Mouse (Mus musculus): ENCODE results near the gene Naa10. TPM values are rescaled to one million over a fixed set of nuclear protein-coding genes. Genes with fewer than 3 reads are reported as not detected.

The Naa10 gene
- 129 and 131 TPM in 2 replicates for polyA plus RNA-seq (2015; fragmentation: Nextera tagmentation; extraction: Ambion mirVana)

- peak within 1 kb of the TSS; percentile 79 for H3K9ac ChIP-seq
- ATAC-seq (ENCODE audit: low read depth) (peak; percentile 98), DNase-seq (peak; percentile 79)
- no peaks in the 10 kb centered on the region for H3K9me3 ChIP-seq (replicated peaks)
- no peaks in the 10 kb centered on the region for H3K27me3 ChIP-seq
- H3K27ac ChIP-seq = peak within 1 kb of the TSS; percentile 78
- peaks cover 13% of the 10 kb centered on the region; the same call in 1 of the 2 replicates for H3K4me1 ChIP-seq (replicated peaks)
- peaks cover 29% of the 10 kb centered on the region for H3K36me3 ChIP-seq
- H3K4me3 ChIP-seq (replicated peaks) = peak within 1 kb of the TSS; percentile 70
- peak within 1 kb of the TSS; percentile 80 for H3K4me2 ChIP-seq
- WGBS (ENCODE audit: insufficient replicate concordance) = 14% methylated on average over 43 of the region's 43 CpGs
Measured at GRCm38 (mm10) chrX:73921823-73922549, at the start of gene Naa10, which contains the start of gene Arhgap4. TSS of gene Naa10 (minus strand) at chrX:73921944. TSS of gene Arhgap4 (minus strand) at chrX:73921870.

- H3K9me3 ChIP-seq (replicated peaks) = no peaks in the 10 kb centered on the region
- H3K4me3 ChIP-seq (replicated peaks) = no peak overlapping the region
- peak overlapping the region; percentile 98 for H3K27ac ChIP-seq
- H3K4me2 ChIP-seq = peak overlapping the region; percentile 55
- peak; percentile 22 for DNase-seq
- no peaks in the 10 kb centered on the region for H3K36me3 ChIP-seq
- peak overlapping the region; percentile 40 for H3K9ac ChIP-seq
- H3K27me3 ChIP-seq = no peaks in the 10 kb centered on the region
- peak; percentile 42 for ATAC-seq (ENCODE audit: low read depth)
- peaks cover 31% of the 10 kb centered on the region for H3K4me1 ChIP-seq (replicated peaks)
Measured at GRCm38 (mm10) chrX:73970781-73971180, 49.0 kb upstream of the Naa10 start.

GRCm38 (mm10) chrX:73969729-73970128 lies 48.0 kb upstream of the Naa10 start:
- Histone ChIP-seq H3K27ac (peak overlapping the region; percentile 98), H3K4me3 (replicated peaks) (no peak overlapping the region), H3K27me3 (no peaks in the 10 kb centered on the region), H3K36me3 (no peaks in the 10 kb centered on the region), H3K9me3 (replicated peaks) (no peaks in the 10 kb centered on the region), H3K4me2 (peak overlapping the region; percentile 55), H3K9ac (peak overlapping the region; percentile 61), H3K4me1 (replicated peaks) (peaks cover 31% of the 10 kb centered on the region)
- peak; percentile 60 for ATAC-seq (ENCODE audit: low read depth)
- 29% methylated on average over 2 of the region's 2 CpGs for WGBS (ENCODE audit: insufficient replicate concordance)
- DNase-seq = peak; percentile 45

GRCm38 (mm10) chrX:73969167-73969566 lies 47.4 kb upstream of the Naa10 start:
- peaks cover 36% of the 10 kb centered on the region for H3K4me1 ChIP-seq (replicated peaks)
- peak overlapping the region; percentile 55 for H3K4me2 ChIP-seq
- H3K9ac ChIP-seq = peak overlapping the region; percentile 61
- H3K27ac ChIP-seq = peak overlapping the region; percentile 98
- 30% methylated on average over 1 of the region's 1 CpGs for WGBS (ENCODE audit: insufficient replicate concordance)
- H3K4me3 ChIP-seq (replicated peaks) = no peak overlapping the region
- ATAC-seq (ENCODE audit: low read depth) = peak; percentile 39
- H3K36me3 ChIP-seq = peaks cover 5% of the 10 kb centered on the region
- no peaks in the 10 kb centered on the region for H3K27me3 ChIP-seq
- H3K9me3 ChIP-seq (replicated peaks) = no peaks in the 10 kb centered on the region
- DNase-seq = peak; percentile 28

GRCm38 (mm10) chrX:73967177-73968075 lies 45.7 kb upstream of the Naa10 start:
- peaks cover 22% of the 10 kb centered on the region for H3K36me3 ChIP-seq
- 9% methylated on average over 60 of the region's 60 CpGs for WGBS (ENCODE audit: insufficient replicate concordance)
- peak; percentile 72 for ATAC-seq (ENCODE audit: low read depth)
- peak overlapping the region; percentile 83 for H3K4me3 ChIP-seq (replicated peaks)
- no peaks in the 10 kb centered on the region for H3K27me3 ChIP-seq
- DNase-seq = peak; percentile 83
- peaks cover 50% of the 10 kb centered on the region for H3K4me1 ChIP-seq (replicated peaks)
- H3K4me2 ChIP-seq = peak overlapping the region; percentile 85
- peak overlapping the region; percentile 88 for H3K9ac ChIP-seq
- H3K9me3 ChIP-seq (replicated peaks) = no peaks in the 10 kb centered on the region
- peak overlapping the region; percentile 98 for H3K27ac ChIP-seq

GRCm38 (mm10) chrX:73966248-73967176 lies 44.8 kb upstream of the Naa10 start, which contains the start of gene Hcfc1:
TSS of gene Hcfc1 (minus strand) at chrX:73966357.
- H3K4me2 ChIP-seq = peak within 1 kb of the TSS; percentile 85
- H3K4me3 ChIP-seq (replicated peaks) = peak within 1 kb of the TSS; percentile 83
- peak; percentile 82 for DNase-seq
- peaks cover 50% of the 10 kb centered on the region for H3K4me1 ChIP-seq (replicated peaks)
- no peaks in the 10 kb centered on the region for H3K27me3 ChIP-seq
- 10% methylated on average over 58 of the region's 58 CpGs for WGBS (ENCODE audit: insufficient replicate concordance)
- H3K9ac ChIP-seq = peak within 1 kb of the TSS; percentile 88
- peaks cover 31% of the 10 kb centered on the region for H3K36me3 ChIP-seq
- peak within 1 kb of the TSS; percentile 98 for H3K27ac ChIP-seq
- H3K9me3 ChIP-seq (replicated peaks) = no peaks in the 10 kb centered on the region
- ATAC-seq (ENCODE audit: low read depth) = peak; percentile 35

GRCm38 (mm10) chrX:73965307-73965706 lies 43.6 kb upstream of the Naa10 start:
- Histone ChIP-seq H3K27me3 (no peaks in the 10 kb centered on the region), H3K27ac (peak overlapping the region; percentile 98), H3K4me3 (replicated peaks) (peak overlapping the region; percentile 83), H3K9ac (peak overlapping the region; percentile 88), H3K4me2 (peak overlapping the region; percentile 85), H3K4me1 (replicated peaks) (peaks cover 49% of the 10 kb centered on the region), H3K36me3 (peaks cover 43% of the 10 kb centered on the region), H3K9me3 (replicated peaks) (no peaks in the 10 kb centered on the region)
- WGBS (ENCODE audit: insufficient replicate concordance) = 16% methylated on average over 20 of the region's 20 CpGs
- ATAC-seq (ENCODE audit: low read depth) = no peak
- DNase-seq = peak; percentile 40

- Histone ChIP-seq H3K27me3 (no peaks in the 10 kb centered on the region), H3K4me2 (peak overlapping the region; percentile 85), H3K36me3 (peaks cover 53% of the 10 kb centered on the region), H3K4me3 (replicated peaks) (peak overlapping the region; percentile 83), H3K9me3 (replicated peaks) (no peaks in the 10 kb centered on the region), H3K4me1 (replicated peaks) (peaks cover 46% of the 10 kb centered on the region), H3K27ac (peak overlapping the region; percentile 98), H3K9ac (peak overlapping the region; percentile 88)
- ATAC-seq (ENCODE audit: low read depth) (peak; percentile 60), DNase-seq (peak; percentile 34)
- 28% methylated on average over 3 of the region's 3 CpGs for WGBS (ENCODE audit: insufficient replicate concordance)
Measured at GRCm38 (mm10) chrX:73964363-73964762, 42.6 kb upstream of the Naa10 start.

- Histone ChIP-seq H3K27me3 (no peaks in the 10 kb centered on the region), H3K9ac (no peak overlapping the region), H3K4me2 (no peak overlapping the region), H3K4me1 (replicated peaks) (no peaks in the 10 kb centered on the region; the same call in 1 of the 2 replicates), H3K36me3 (peaks cover 100% of the 10 kb centered on the region), H3K9me3 (replicated peaks) (no peaks in the 10 kb centered on the region), H3K4me3 (replicated peaks) (no peak overlapping the region), H3K27ac (no peak overlapping the region)
- ATAC-seq (ENCODE audit: low read depth) (no peak), DNase-seq (no peak)
- WGBS (ENCODE audit: insufficient replicate concordance) = 84% methylated on average over 6 of the region's 6 CpGs
Measured at GRCm38 (mm10) chrX:73954988-73955387, 33.2 kb upstream of the Naa10 start.

GRCm38 (mm10) chrX:73952603-73953002 lies 30.9 kb upstream of the Naa10 start:
- no peak for ATAC-seq (ENCODE audit: low read depth)
- H3K4me3 ChIP-seq (replicated peaks) = no peak overlapping the region
- no peak overlapping the region for H3K4me2 ChIP-seq
- H3K36me3 ChIP-seq = peaks cover 100% of the 10 kb centered on the region
- H3K4me1 ChIP-seq (replicated peaks) = no peaks in the 10 kb centered on the region
- WGBS (ENCODE audit: insufficient replicate concordance) = 70% methylated on average over 5 of the region's 5 CpGs
- H3K9ac ChIP-seq = no peak overlapping the region
- DNase-seq = no peak
- H3K9me3 ChIP-seq (replicated peaks) = no peaks in the 10 kb centered on the region
- H3K27ac ChIP-seq = no peak overlapping the region
- H3K27me3 ChIP-seq = no peaks in the 10 kb centered on the region

Data from liver, embryonic 13.5 days (tissue).